Mouse (Mus musculus) ES-E14 (cell line): ENCODE results near the gene 2510009E07Rik. TPM values are rescaled to one million over a fixed set of nuclear protein-coding genes. Genes with fewer than 3 reads are reported as not detected.
A peak's percentile ranks its signal among the peaks of the same experiment; 100 is the strongest.

ENCODE experiments used
- DNase-seq: peaks from one replicate; pipeline ENCODE4 v3.0.0-alpha.2; 2013; ENCODE audit warnings: low read depth, low spot score
- H3K27ac ChIP-seq: 2 replicates; pipeline ENCODE4 v1.5.1; 2012; ENCODE audit warnings: low read depth, mild to moderate bottlenecking, low read length, moderate library complexity, mixed read lengths; ENCODE audit not compliant: poor library complexity, insufficient read depth, severe bottlenecking
- H3K36me3 ChIP-seq: 2 replicates; pipeline ENCODE4 v1.6.1; 2012; ENCODE audit warnings: mild to moderate bottlenecking, low read length, moderate library complexity, mixed read lengths; ENCODE audit not compliant: control insufficient read depth, poor library complexity, insufficient read depth, severe bottlenecking
- H3K4me1 ChIP-seq, 2 experiments: fragments of 150-350 bp in 1 of 2; sonication (generic) in 1 of 2; 2 replicates each; pipeline ENCODE4 v1.6.1; 2012; ENCODE audit warnings: low read length in 2 of 2, mild to moderate bottlenecking in 1 of 2, mixed read lengths in 1 of 2; ENCODE audit not compliant: control insufficient read depth in 2 of 2, insufficient read depth in 2 of 2, poor library complexity in 1 of 2
- H3K4me3 ChIP-seq, 2 experiments: fragments of 150-350 bp in 1 of 2; sonication (generic) in 1 of 2; 2 replicates each; pipeline ENCODE4 v1.5.1; 2012; ENCODE audit warnings: low read length in 2 of 2, low read depth in 1 of 2, mild to moderate bottlenecking in 1 of 2, mixed read lengths in 1 of 2; ENCODE audit not compliant: insufficient read depth in 1 of 2, poor library complexity in 1 of 2, severe bottlenecking in 1 of 2
- H3K9ac ChIP-seq: 2 replicates; pipeline ENCODE4 v1.6.1; 2012; ENCODE audit warnings: low read depth, mild to moderate bottlenecking, low read length, mixed read lengths; ENCODE audit not compliant: poor library complexity, insufficient read depth, severe bottlenecking
- H3K9me3 ChIP-seq: fragments of 150-350 bp; sonication (generic); 2 replicates; pipeline ENCODE4 v1.6.1; 2012; ENCODE audit warnings: low read depth, mild to moderate bottlenecking, low read length; ENCODE audit not compliant: control insufficient read depth, insufficient read depth
- CHD2 ChIP-seq: IDR thresholded peaks from 2 replicates; pipeline ENCODE4 v1.6.1; 2014; ENCODE audit warnings: mild to moderate bottlenecking, low read depth, low read length, inconsistent platforms
- HCFC1 ChIP-seq: IDR thresholded peaks from 2 replicates; pipeline ENCODE4 v1.6.1; 2012; ENCODE audit warnings: low read length, inconsistent platforms, borderline replicate concordance; ENCODE audit not compliant: insufficient read depth
- MAFK ChIP-seq: IDR thresholded peaks from 2 replicates; pipeline ENCODE4 v1.6.1; 2014; ENCODE audit warnings: mild to moderate bottlenecking, low read depth, low read length, inconsistent platforms; ENCODE audit not compliant: insufficient read depth
- ZC3H11A ChIP-seq: IDR thresholded peaks from 2 replicates; pipeline ENCODE4 v1.6.1; 2012; ENCODE audit warnings: low read depth, mild to moderate bottlenecking, inconsistent platforms, low read length, borderline replicate concordance
- ZNF384 ChIP-seq: IDR thresholded peaks from 2 replicates; pipeline ENCODE4 v1.6.1; 2012; ENCODE audit warnings: low read depth, low read length, inconsistent platforms
- in situ Hi-C, 2 experiments: fragments of 600-800 bp; cut with MboI; formaldehyde crosslinking; loops; one replicate each; pipeline ENCODE4 v1.15.1; 2025; ENCODE audit warnings: low sequenced_read_pairs in 2 of 2, inconsistent platforms in 1 of 2; ENCODE audit not compliant: unreplicated experiment in 2 of 2
- total RNA-seq: library from RNA; depleted of rRNA; stranded (reverse); fragments of 300-350 nt; gene quantifications from 2 replicates; pipeline ENCODE4 v1.2.3, GENCODE M21; 2012

2510009E07Rik gene
- total RNA-seq, 1 experiment: 1.8 TPM

DNA sequence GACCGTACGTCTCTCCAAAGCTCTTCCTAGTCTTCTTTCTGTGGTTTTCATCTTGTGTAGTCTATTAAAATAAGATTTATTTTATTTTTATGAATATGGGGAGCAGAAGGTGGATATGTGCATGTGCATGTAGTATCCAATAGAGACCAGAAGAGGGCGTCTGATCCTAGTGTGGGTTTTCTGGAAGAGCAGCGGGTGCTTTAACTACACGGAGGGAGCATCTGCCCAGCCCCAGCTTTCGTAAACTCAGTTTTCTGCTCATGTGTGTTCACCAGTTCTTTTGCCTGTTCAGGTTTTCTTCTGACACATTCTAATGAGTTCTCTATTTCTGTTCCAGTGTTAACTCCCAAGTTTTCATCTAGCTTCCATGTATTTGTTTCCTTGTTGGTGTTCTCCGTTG is 78.7 kb downstream of the 2510009E07Rik start:
- Histone ChIP-seq H3K4me3 (no peak overlapping the region), H3K36me3 (no peaks in the 10 kb centered on the region), H3K4me1 (no peaks in the 10 kb centered on the region), H3K9me3 (no peaks in the 10 kb centered on the region), H3K9ac (no peak overlapping the region), H3K27ac (no peak overlapping the region)
- in situ Hi-C loops: no loop called here
- TF ChIP-seq HCFC1: no peak
- TF ChIP-seq ZNF384: no peak
- TF ChIP-seq ZC3H11A: no peak; the same call in 1 of the 2 replicates
- TF ChIP-seq CHD2: no peak
- DNase-seq: peak; percentile 25

DNA sequence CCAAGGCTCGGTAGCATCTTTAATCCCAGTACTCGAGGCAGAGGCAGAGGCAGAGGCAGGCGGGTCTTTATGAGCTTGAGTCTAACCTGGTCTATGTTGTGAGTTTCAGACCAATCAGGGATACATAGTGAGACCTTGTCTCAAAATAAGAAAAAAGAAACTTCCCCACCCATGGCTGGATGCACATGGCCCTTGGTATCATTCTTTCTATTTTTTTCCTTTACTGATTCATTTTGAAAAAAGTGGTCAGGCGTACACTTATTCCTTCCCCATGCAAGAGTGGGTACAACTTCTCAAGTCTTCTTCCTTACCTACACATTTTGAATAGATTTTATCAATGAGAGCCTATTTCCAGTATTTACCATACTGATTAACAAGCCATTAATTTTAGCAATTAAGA is 84.0 kb downstream of the 2510009E07Rik start:
- Histone ChIP-seq H3K27ac (no peak overlapping the region), H3K9ac (no peak overlapping the region), H3K9me3 (no peaks in the 10 kb centered on the region), H3K36me3 (no peaks in the 10 kb centered on the region; the same call in 1 of the 2 replicates), H3K4me3 (no peak overlapping the region), H3K4me1 (no peaks in the 10 kb centered on the region)
- no peak for DNase-seq
- no peak for TF ChIP-seq ZC3H11A
- no peak for TF ChIP-seq CHD2
- no peak for TF ChIP-seq MAFK
- no peak for TF ChIP-seq HCFC1
- TF ChIP-seq ZNF384: no peak
- in situ Hi-C loops: no loop called here

DNA sequence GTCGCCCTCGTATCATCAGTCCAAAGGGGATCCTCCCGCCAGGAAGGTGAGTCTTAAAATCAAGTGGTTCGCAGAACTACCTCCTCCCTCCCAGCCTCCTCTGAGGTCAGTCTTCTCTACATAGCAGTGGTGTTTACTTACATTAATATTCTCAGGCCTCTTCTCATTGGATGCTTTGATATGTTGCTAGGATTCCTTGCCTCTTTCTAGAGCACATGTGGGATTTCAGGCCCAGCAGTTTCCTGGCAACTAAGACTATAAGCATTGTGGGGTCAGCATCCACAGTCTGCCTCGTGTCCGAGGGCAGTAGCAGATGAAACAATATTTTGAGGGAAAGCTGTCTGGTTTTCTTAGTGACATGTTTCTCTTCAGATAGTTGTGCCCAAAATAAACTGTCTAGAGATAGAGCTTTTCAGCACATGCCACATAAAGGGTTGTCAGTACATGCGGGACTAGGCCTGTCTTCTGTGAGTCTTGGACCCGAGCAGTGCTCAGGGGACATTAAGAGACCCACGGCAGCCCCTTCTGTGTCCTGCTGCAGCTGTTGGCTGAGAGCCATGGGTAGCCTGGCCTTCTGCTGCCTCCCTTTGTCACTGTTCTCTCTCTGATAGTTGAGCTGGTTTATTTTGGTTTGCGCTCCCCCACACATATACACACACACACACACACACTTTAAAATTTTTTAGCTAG is 86.1 kb downstream of the 2510009E07Rik start:
- Histone ChIP-seq H3K9me3 (no peaks in the 10 kb centered on the region), H3K36me3 (no peaks in the 10 kb centered on the region; the same call in 1 of the 2 replicates), H3K4me3 (no peak overlapping the region), H3K9ac (no peak overlapping the region), H3K27ac (no peak overlapping the region), H3K4me1 (no peaks in the 10 kb centered on the region)
- no peak for TF ChIP-seq CHD2
- TF ChIP-seq HCFC1: no peak
- TF ChIP-seq MAFK: no peak
- TF ChIP-seq ZNF384: no peak
- TF ChIP-seq ZC3H11A: no peak
- no peak for DNase-seq
- in situ Hi-C loops: no loop called here

DNA sequence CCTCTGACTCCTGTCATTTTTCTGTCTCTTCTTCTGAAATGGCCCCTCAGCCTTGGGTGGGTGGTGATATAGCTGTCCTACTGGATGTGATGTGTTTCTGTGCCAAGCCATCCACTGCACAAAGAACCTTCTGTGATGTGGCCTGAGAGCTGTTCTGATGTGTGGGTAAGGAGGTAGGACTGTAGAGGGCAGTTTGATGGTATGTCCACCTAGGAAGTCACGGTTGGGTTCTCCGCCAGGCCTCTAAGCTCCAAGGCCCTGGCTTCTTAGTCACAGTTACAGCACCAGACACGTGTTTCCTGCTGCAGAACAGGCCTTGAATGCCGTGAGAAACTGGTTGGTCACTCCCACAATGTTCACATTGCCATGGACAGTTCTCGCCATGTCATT is 86.8 kb downstream of the 2510009E07Rik start:
- Histone ChIP-seq H3K9me3 (no peaks in the 10 kb centered on the region), H3K27ac (no peak overlapping the region), H3K4me3 (no peak overlapping the region), H3K9ac (no peak overlapping the region), H3K4me1 (no peaks in the 10 kb centered on the region), H3K36me3 (no peaks in the 10 kb centered on the region; the same call in 1 of the 2 replicates)
- TF ChIP-seq CHD2 (no peak), MAFK (no peak), ZC3H11A (no peak), ZNF384 (no peak), HCFC1 (no peak)
- DNase-seq: no peak
- in situ Hi-C loops: no loop called here
